Mouse (Mus musculus): Measurements from ENCODE around the gene Rnf166. TPM values are rescaled to one million over a fixed set of nuclear protein-coding genes. Genes with fewer than 3 reads are reported as not detected.

The Rnf166 gene
- total RNA-seq, 2 experiments from 2014 or later: 37.7 to 50.0 TPM

DNA sequence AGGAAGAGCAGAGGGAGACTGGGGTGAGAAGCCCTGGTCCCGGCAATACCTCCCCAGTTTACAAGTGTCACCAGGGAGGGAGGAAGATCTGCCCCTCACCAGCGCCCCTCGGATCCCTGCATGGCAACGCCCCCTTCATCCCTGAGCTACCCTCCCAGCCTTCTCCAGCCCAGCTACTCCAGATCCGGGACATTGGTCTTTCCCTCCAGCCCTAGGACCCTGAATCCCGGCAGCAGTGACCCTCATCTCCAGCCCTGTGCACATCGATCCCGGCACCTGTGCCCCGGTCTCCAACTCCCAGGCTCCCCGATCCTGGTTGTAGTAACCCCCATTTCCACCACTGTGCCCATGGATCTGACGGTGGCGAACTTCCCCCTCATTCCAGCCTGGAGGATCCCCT lies 33.1 kb downstream of the Rnf166 start:
- no peak for DNase-seq (ENCODE audit: low spot score in 2 of 2)

DNA sequence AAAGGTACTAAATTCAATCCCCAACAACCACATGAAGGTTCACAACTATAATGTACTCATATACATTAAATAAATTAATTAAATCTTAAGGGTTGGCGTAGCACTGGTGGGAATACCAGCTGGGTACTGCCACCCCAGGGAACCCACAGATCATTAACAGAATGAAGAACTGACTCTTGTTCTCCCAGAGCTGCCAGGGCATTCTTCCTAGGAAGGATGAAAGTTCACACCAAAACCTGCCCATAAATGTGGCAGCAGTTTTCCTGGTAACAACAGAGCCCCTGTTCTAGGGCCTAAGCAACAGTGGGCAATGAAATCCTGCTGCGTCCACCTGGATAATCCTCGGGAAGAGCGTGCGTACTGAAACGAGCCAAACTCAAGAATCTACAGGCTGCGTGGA lies 33.5 kb downstream of the Rnf166 start:
- no peak for DNase-seq (ENCODE audit: low spot score in 2 of 2)

GRCm38 (mm10) chr8:122441326-122441725 lies 34.5 kb downstream of the Rnf166 start:
- DNase-seq (ENCODE audit: low spot score in 2 of 2): no peak

DNA sequence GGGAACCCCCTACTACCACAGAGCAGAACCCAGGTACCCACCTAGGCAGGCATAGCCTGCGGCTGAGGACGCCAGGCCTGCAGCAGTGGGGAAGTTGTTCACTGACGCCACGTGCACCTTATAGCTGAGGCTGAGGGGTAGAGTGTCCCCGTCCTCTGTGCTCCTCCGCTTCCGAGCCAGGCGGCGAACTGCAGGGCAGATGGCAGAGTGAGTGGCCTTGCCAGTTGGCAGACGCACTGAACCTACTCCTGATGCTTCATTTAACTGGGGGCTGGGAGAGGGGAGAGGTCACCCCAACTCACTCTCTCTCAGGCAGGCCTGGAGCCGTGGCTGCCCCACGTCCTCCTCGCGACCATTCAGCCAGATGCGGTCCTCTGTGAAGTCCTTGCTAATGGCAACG lies 36.5 kb downstream of the Rnf166 start:
- no peak for DNase-seq (ENCODE audit: low spot score in 2 of 2)

DNA sequence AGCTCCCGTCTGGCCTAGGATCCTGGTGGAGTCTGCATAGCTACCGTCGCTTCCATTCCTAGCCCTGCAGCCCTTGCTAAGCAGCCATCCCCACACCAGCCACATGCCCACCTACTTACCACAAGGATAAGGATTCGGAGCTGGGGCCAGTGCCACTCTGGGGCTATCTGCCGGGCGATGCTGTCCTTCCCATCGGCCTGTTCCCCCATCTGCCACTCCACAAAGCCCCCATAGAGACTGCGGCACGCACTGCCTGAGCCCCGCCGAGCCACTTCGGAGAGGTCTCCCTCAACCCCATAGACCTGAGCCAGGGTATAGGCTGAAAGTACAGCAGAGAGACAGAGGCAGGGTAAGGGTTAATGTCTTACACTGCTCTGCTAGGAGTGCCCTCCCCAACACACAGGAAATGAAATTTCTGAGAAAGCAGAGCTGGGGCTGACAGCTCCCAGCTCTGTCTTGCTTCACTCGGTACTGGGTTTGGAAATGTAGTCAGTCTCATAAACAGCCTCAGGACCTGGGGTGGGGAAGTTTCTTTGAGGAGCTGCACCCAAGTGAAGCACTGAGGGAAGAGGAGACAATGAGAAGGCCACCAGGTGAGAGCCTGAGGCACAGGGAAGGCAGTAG lies 38.0 kb downstream of the Rnf166 start:
- DNase-seq (ENCODE audit: low spot score in 2 of 2): no peak

DNA sequence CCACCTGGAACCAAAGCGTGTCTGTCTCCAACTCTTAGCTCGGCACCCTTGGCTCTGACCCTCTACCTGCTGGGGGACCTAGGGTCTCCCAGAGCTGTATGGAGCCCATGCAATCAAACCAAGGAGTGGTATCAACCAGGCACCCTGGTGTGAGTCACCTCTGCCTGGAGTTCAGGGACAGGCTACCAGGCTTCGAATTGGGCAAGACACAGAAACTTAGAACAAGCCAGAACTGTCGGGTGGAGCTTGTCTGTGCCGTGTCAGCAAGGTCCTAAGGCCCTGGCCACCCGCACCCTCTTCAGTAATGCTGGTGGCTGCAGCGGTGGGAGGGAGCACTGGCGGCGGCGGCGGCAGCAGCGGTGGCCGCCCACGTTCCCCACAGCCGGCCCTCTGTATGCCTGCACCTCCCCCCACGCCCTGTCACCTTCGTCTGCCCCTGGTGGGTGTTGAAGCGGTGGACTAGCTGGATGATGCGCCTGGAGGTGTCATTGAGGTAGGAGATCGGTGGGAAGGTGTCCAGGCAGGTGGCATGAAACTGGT lies 39.2 kb downstream of the Rnf166 start:
- no peak for DNase-seq (ENCODE audit: low spot score in 2 of 2)

- no peak for DNase-seq (ENCODE audit: low spot score in 2 of 2)
Observed at GRCm38 (mm10) chr8:122436146-122436545, 39.7 kb downstream of the Rnf166 start.

DNA sequence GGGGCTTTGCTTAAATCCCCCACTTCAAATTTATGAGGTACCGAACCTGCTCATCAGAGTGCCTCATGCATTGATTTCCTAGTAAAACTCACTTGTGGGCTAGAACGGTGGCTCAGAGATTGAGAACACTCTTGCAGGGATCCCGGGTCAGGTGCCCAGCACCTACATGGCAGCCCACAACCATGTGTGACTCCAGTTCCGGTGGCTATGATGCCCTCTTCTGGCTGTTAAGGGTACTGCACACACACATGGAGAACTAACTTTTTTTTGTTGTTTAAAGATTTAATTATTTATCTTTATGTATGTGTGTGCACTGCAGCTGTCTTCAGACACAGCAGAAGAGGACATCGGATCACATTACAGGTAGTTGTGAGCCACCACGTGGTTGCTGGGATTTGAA lies 40.5 kb downstream of the Rnf166 start:
- DNase-seq (ENCODE audit: low spot score in 2 of 2): no peak

GRCm38 (mm10) chr8:122433269-122433905 lies 42.5 kb downstream of the Rnf166 start:
- DNase-seq (ENCODE audit: low spot score in 2 of 2): no peak

DNA sequence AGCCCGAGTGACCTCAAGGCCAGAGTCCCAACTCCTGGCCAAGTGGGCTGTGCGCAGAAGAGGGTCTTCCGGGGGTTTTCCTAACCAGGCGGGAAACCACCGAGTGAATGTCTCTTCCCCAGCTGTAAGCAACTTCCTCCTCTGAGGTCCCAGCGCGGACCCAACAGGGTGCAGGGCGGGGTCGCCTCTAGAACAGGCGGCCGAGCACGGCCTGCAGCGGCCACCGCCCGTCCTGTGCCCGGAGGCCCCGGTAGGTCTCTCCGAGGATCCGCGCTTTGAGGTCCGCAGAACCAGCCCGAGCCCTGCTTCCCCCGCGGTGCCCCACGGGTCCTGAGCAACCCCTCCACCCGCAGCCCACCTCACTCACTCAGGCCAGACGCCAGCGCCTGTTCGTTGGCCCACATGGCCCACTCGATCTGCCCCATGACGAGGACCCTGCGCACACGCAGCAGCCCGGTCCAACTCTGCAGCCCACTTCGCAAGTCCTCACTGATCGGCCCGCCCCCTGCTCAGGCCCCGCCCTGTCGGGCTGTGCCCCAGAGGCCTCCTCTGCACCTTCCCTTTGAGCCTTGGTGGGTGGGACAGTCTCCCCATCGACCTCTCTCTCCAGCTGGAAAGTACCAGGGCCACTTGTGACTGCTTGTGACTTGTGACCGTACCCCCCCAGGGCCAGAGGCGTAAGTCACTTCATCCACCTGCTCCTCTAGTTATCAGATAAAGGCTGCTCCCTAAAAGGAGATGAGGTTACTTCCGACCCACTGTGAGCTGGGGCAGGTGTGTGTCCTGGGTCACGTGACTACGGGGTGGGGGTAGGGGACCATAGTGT lies 43.2 kb downstream of the Rnf166 start, which contains the start of gene Cyba:
Gene Cyba (minus strand): TSS at position 488 of the 826 bp plus-strand sequence.
- no peak for DNase-seq (ENCODE audit: low spot score in 2 of 2)

DNA sequence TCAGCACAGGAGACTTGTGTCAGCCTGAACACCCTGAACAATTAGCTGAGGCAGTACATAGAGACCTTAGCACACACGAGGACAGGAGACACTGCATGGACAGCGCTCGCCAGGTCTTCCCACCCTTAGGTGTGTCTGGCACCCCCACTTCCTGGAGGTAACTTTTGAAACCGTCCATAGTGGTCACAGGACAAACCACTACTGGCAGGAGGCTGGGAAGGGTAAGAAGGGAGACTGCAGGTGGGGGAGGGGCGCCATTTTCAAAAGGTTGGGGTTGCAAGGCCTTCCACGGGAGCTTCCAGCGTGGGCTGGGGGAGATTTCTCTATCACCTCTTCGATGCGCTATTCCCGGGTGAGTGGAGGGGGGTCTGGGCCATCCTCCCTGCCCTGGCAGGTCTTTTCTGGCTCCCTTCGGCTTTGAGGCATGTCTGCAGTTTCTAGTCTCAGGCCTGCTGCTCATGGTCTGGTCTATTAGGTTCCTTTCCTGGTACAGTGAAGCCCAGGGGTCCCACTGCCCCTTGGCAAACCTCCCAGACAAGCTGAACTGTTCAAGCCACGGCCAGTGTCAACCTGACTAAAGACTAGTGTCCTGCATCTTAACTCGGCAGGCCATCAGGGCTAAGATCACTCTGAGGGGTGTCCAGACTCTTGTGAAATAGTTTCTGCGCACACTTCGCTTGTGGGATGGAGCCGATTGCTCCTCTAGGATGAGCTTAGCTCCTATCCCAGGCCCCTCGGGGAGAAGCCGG lies 44.0 kb downstream of the Rnf166 start:
- no peak for DNase-seq (ENCODE audit: low spot score in 2 of 2)

DNA sequence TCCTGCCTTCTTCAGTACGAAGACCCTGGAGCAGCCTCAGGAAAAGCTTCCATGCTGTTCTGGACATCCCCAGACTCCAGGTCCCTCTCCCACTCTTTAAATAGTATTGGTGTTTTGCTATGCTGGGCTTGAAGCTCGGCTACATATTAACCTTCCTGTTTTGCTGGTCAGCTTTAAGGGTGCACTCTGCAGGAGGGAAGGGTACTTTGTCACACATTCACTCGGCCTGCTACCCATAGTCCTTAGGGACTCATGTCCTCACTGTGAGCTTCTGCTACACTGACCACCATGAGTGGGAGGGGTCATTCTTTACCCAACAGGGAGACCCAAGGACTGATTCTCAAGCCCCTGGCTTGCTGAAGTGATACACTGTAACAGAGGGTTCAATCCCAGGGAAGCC lies 45.2 kb downstream of the Rnf166 start:
- DNase-seq (ENCODE audit: low spot score in 2 of 2): no peak

DNA sequence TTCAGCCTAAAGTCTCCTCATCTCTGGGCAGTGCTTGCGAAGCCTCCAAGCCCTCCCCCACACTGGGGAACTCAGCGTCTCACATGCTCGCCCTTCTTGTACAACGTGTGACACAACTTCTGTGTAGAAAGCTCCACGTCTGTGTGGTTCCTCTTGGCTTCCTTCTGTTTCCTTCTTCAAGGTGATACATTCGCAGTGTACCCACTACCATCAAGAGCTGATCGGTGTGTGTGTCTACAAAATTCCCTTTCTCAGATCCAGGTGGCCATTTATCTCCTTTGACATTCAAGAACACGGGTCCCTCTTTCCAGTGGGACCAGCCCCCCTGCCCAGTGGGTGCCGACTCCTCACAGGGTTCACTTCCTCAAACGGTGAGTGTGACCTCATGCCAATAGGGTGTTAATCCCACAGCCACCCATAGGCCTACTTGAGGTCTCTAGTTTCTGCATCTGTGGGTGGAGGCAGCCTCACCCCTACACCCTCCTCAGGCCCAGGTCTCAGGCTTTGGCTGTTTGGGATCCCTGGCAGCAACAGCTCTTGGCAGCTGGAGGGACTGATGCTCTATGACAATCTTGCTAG lies 45.7 kb downstream of the Rnf166 start:
- DNase-seq (ENCODE audit: low spot score in 2 of 2): no peak

DNA sequence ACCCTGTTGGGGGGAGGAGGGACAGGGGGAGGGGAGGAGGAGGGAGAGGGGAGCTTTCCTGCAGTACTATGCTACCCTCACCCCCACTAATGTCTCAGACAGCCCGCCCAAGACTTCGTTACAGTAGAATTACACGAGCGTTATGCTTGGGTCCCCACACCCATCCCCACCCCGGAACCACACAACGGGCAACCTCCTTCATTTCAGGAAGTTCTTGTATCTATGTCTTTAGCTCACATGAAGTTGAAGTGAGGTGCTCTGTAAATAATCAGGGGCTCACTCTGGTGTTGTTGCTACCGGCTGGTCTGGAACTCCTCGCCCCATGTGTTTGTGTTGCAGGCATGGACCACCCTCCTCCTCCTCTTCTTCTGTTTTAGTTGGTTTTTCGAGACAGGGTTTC lies 47.7 kb downstream of the Rnf166 start:
- no peak for DNase-seq (ENCODE audit: low spot score in 2 of 2)

DNA sequence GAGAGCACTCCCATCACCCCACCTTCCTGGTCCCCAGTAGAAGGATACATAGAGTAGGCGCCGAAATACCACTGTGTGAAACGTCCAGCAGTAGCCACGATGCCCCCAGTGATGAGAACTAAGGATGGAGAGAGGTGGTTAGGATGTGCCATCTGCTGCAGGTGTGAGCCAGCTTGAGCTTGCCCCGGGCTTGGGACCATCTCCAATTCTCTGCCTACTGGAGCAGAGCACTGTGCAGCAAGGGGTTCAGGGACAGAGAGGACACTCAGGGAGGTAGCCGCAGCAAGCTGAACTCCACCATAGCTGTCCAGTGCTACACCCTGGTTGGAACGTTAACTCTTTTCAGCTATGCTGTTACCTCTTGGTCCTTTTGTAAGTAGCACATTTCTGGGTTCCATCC lies 48.3 kb downstream of the Rnf166 start:
- no peak for DNase-seq (ENCODE audit: low spot score in 2 of 2)

- DNase-seq (ENCODE audit: low spot score in 2 of 2): no peak
Observed at GRCm38 (mm10) chr8:122426145-122426544, 49.7 kb downstream of the Rnf166 start.

DNA sequence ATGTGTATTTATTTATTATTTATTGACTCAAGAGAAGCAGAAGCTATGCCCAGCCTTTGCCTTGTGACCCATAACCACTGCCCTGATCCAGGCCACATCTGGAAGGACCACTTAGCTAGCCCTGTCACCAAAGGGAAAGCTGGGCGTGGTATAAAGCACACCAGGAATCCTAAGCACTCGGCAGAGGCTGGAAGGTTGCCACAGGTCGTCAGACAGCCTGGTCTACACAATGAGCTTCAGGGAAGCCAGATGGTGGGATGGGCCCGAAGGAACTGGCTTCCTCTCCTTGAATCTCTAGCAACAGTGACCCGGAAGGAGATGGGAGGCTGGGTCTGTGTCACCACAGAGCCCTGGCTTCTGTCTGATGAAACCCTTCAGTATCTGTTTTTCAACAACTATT lies 52.2 kb downstream of the Rnf166 start:
- DNase-seq (ENCODE audit: low spot score in 2 of 2): no peak

- DNase-seq (ENCODE audit: low spot score in 2 of 2): no peak
Observed at GRCm38 (mm10) chr8:122423217-122423616, 52.6 kb downstream of the Rnf166 start.

DNA sequence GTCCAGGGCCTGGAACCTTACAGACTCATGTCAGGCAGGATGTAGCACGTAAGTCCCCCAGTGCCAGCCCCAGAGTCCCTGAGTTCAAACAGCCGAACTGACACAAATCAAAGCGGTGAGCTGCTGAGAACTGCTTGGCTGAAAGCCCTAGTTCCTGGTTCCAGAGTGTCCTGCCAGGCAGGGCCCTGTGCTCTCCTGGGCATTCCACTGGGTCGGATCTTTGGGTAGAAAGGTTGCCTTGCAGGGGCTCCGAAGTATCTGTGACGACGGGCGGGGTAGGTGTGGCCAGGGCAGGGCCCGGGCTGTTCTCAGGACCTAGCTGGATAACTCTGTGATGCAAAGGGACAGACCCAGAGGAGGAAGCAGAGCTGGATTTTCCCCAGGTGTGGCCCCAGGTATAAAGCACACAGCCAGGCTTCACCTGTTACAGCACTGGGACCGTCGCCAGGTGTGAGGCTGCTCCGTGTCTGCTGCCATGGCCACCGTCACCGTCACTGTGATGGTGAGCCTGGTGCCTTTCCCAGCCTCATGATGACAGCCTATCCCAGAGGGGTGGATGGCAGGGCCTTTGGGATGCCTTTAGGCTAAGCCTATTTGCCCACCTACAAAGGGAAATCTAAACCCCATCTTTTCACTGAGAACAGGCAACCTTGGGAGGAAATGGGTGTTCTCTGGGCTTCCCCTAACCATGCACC lies 54.3 kb downstream of the Rnf166 start, which contains the start of gene Il17c:
Gene Il17c (plus strand): TSS at position 645 of the 695 bp plus-strand sequence.
- DNase-seq (ENCODE audit: low spot score in 2 of 2): no peak

- DNase-seq (ENCODE audit: low spot score in 2 of 2): peak; percentile 49 to 73
Observed at GRCm38 (mm10) chr8:122419881-122420555, 55.8 kb downstream of the Rnf166 start.

Measured in left cerebral cortex, adult 18-20 months (tissue).